ENCODE assay signal across 19 mouse cellular contexts in genomic region chr10:61827950-61828936, GRCm38 (mm10). TPM values are rescaled to one million over a fixed set of nuclear protein-coding genes. Genes with fewer than 3 reads are reported as not detected.
A peak's percentile ranks its signal among the peaks of the same experiment; 100 is the strongest.
DNase-seq lines count a peak whose midpoint lies in the region; ATAC-seq and TF ChIP-seq lines count a peak whose summit lies in the region.
"Had no signal": no experiment of that assay in that cellular context is flagged by ENCODE, and none has a peak within 500 bp of the region (broad histone marks: within the 10 kb centered on the region; RNA-seq: fewer than 3 reads in every experiment).

No protein-coding gene starts in this region.

- H3K27me3 ChIP-seq in forebrain, embryonic 10.5 days (ENCODE audit: poor library complexity, severe bottlenecking), result peaks cover 12% of the 10 kb centered on the region
- H3K27me3 ChIP-seq in forebrain, embryonic 14.5 days (replicated peaks; ENCODE audit: control insufficient read depth, insufficient read depth, low read length), result no peaks in the 10 kb centered on the region
- no peaks in the 10 kb centered on the region for H3K27me3 ChIP-seq in ES-Bruce4 (ENCODE audit: control insufficient read depth, insufficient read depth, low read length, poor library complexity, severe bottlenecking)
- H3K27me3 ChIP-seq in limb, embryonic 11.5 days (ENCODE audit: control insufficient read depth, insufficient read depth, low read length), result no peaks in the 10 kb centered on the region
- H3K27me3 ChIP-seq: forebrain, embryonic 15.5 days; hindbrain, embryonic 15.5 days had no signal

- H3K4me2 ChIP-seq in forebrain, embryonic 14.5 days (ENCODE audit: low read length), result no peak overlapping the region
- no peak overlapping the region for H3K4me2 ChIP-seq in limb, embryonic 11.5 days (ENCODE audit: low read depth, severe bottlenecking)
- H3K4me2 ChIP-seq: forebrain, embryonic 15.5 days; hindbrain, embryonic 15.5 days had no signal

- H3K27ac ChIP-seq in forebrain, embryonic 10.5 days, result peak overlapping the region; percentile 65
- no peak overlapping the region for H3K27ac ChIP-seq in forebrain, embryonic 14.5 days (ENCODE audit: low read depth, low read length)
- H3K27ac ChIP-seq in ES-Bruce4 (ENCODE audit: insufficient read depth, low read length), result peak overlapping the region; percentile 62
- 0 out of 2 replicates have a peak overlapping the region, but pooled peaks have one; percentile 18 for H3K27ac ChIP-seq in limb, embryonic 11.5 days (replicated peaks; ENCODE audit: low read depth, low read length)
- H3K27ac ChIP-seq: forebrain, embryonic 15.5 days; heart, embryonic 10.5 days had no signal

- no peaks in the 10 kb centered on the region for H3K9me3 ChIP-seq in forebrain, embryonic 10.5 days
- H3K9me3 ChIP-seq in forebrain, embryonic 14.5 days (replicated peaks; ENCODE audit: control insufficient read depth, low read length), result no peaks in the 10 kb centered on the region
- H3K9me3 ChIP-seq in ES-Bruce4 (replicated peaks; ENCODE audit: control insufficient read depth, insufficient read depth, low read length, poor library complexity, severe bottlenecking), result no peaks in the 10 kb centered on the region
- no peaks in the 10 kb centered on the region for H3K9me3 ChIP-seq in limb, embryonic 11.5 days (ENCODE audit: control insufficient read depth, low read length)
- H3K9me3 ChIP-seq: forebrain, embryonic 15.5 days; heart, embryonic 10.5 days; hindbrain, embryonic 15.5 days; midbrain, embryonic 10.5 days had no signal

- no peak for ATAC-seq in forebrain, embryonic 14.5 days
- no peak for ATAC-seq in limb, embryonic 11.5 days (ENCODE audit: insufficient number of reproducible peaks, low FRiP score, low TSS enrichment, low read depth)
- ATAC-seq: forebrain, embryonic 15.5 days; intestine, embryonic 16.5 days had no signal

- no peak for TF ChIP-seq POLR2A in ES-Bruce4 (IDR thresholded peaks at IDR 0.05; ENCODE audit: insufficient read depth, low read length)

- no peaks in the 10 kb centered on the region for H3K36me3 ChIP-seq in forebrain, embryonic 10.5 days (replicated peaks)
- no peaks in the 10 kb centered on the region for H3K36me3 ChIP-seq in forebrain, embryonic 14.5 days (ENCODE audit: control insufficient read depth, insufficient read depth, low read length)
- no peaks in the 10 kb centered on the region for H3K36me3 ChIP-seq in ES-Bruce4 (ENCODE audit: control insufficient read depth, insufficient read depth, low read length, poor library complexity, severe bottlenecking)
- no peaks in the 10 kb centered on the region for H3K36me3 ChIP-seq in limb, embryonic 11.5 days (ENCODE audit: control insufficient read depth, insufficient read depth, low read length)
- H3K36me3 ChIP-seq: forebrain, embryonic 15.5 days; heart, embryonic 10.5 days; hindbrain, embryonic 15.5 days; midbrain, embryonic 10.5 days had no signal

- intact Hi-C loops in gastrocnemius, postnatal 14 days (cut with DNase I; ENCODE audit: low total_unique reads), result no loop called here

- H3K4me1 ChIP-seq in forebrain, embryonic 10.5 days, result peaks cover 70% of the 10 kb centered on the region
- no peaks in the 10 kb centered on the region for H3K4me1 ChIP-seq in forebrain, embryonic 14.5 days (ENCODE audit: control insufficient read depth, insufficient read depth, low read length)
- H3K4me1 ChIP-seq in ES-Bruce4 (ENCODE audit: control insufficient read depth, insufficient read depth, low read length), result peaks cover 11% of the 10 kb centered on the region
- peaks cover 40% of the 10 kb centered on the region for H3K4me1 ChIP-seq in limb, embryonic 11.5 days (ENCODE audit: control insufficient read depth, insufficient read depth, low read length)
- H3K4me1 ChIP-seq: forebrain, embryonic 15.5 days had no signal

- peak; percentile 82 for TF ChIP-seq EP300 in ES-Bruce4 (IDR thresholded peaks at IDR 0.05; ENCODE audit: insufficient read depth, low read depth, low read length)

- DNase-seq in forebrain, embryonic 10.5 days (ENCODE audit: extremely low spot score, low spot score), result no peak
- DNase-seq in forebrain, embryonic 14.5 days (ENCODE audit: low spot score), result no peak
- peak; percentile 47 for DNase-seq in embryo, embryonic 11 days
- peak; percentile 30 for DNase-seq in limb, embryonic 11.5 days (ENCODE audit: low spot score)
- no peak for DNase-seq in gastrocnemius, postnatal 14 days
- DNase-seq in thymus, postnatal 14 days, result no peak
- DNase-seq in kidney, adult 9 months, result no peak
- DNase-seq: adrenal gland, adult 8-10 months; cerebellum, adult 9-10 months; liver; lung, adult 18-20 months; thymus, postnatal 36 days had no signal

- H3K9ac ChIP-seq in forebrain, embryonic 14.5 days (ENCODE audit: low read length), result no peak overlapping the region
- no peak overlapping the region; the same call in 1 of the 2 replicates for H3K9ac ChIP-seq in ES-Bruce4 (ENCODE audit: low read depth, poor library complexity, severe bottlenecking)
- no peak overlapping the region for H3K9ac ChIP-seq in limb, embryonic 11.5 days (ENCODE audit: low read length)
- H3K9ac ChIP-seq: forebrain, embryonic 15.5 days; hindbrain, embryonic 15.5 days had no signal

- no peak overlapping the region for H3K4me3 ChIP-seq in forebrain, embryonic 10.5 days
- no peak overlapping the region for H3K4me3 ChIP-seq in forebrain, embryonic 14.5 days (ENCODE audit: low read depth, low read length)
- peak overlapping the region; percentile 21 for H3K4me3 ChIP-seq in ES-Bruce4 (ENCODE audit: low read depth, low read length)
- H3K4me3 ChIP-seq in limb, embryonic 11.5 days (ENCODE audit: low read depth, low read length), result no peak overlapping the region
- H3K4me3 ChIP-seq: erythroblast, embryonic 14.5 days; forebrain, embryonic 15.5 days; heart, embryonic 10.5 days; hindbrain, embryonic 15.5 days; midbrain, embryonic 10.5 days had no signal

- WGBS in forebrain, embryonic 10.5 days, result 86% methylated on average over 32 of the region's 32 CpGs
- 91% methylated on average over 32 of the region's 32 CpGs for WGBS in forebrain, embryonic 14.5 days
- WGBS in limb, embryonic 11.5 days, result 87% methylated on average over 32 of the region's 32 CpGs

- no peak for TF ChIP-seq CTCF in ES-Bruce4 (IDR thresholded peaks at IDR 0.05; ENCODE audit: low read depth, low read length)

RNA-seq across cellular contexts. Expression of gene H2afy2, which starts 44.3 kb away (rescaled TPM):
- 327 and 330 TPM in 2 replicates for polyA plus RNA-seq in forebrain, embryonic 10.5 days (2016; fragmentation: Nextera tagmentation; extraction: Ambion mirVana)
- 188 and 220 TPM in 2 replicates for polyA plus RNA-seq in forebrain, embryonic 14.5 days (2014; fragmentation: Nextera tagmentation; extraction: Ambion mirVana)
- 16.8 and 21.6 TPM in 2 replicates for polyA plus RNA-seq in ES-Bruce4 (2011; ENCODE audit: insufficient read depth, insufficient read length, low read depth, missing spikeins)
- polyA plus RNA-seq in limb, embryonic 11.5 days (2014; fragmentation: Nextera tagmentation; extraction: Ambion mirVana), result 249 and 263 TPM in 2 replicates
- total RNA-seq in gastrocnemius, postnatal 14 days (2021), result 1 to 10 TPM; 2.6 to 2.7 TPM
- polyA plus RNA-seq: erythroblast, embryonic 14.5 days had no signal

Comparison
In these comparisons a context has a peak if more than half of its experiments do, and no peak if none do; other contexts are left out.
1. DNase-seq: peak in embryo, embryonic 11 days (single experiment) and limb, embryonic 11.5 days (single experiment); none in forebrain, embryonic 10.5 days (single experiment), forebrain, embryonic 14.5 days (single experiment), gastrocnemius, postnatal 14 days (single experiment), thymus, postnatal 14 days (single experiment) and kidney, adult 9 months (single experiment).